Mouse (Mus musculus) liver, embryonic 14.5 days (tissue): ENCODE results near the gene BC035947.

Experiments used
- CTCF ChIP-seq: IDR thresholded peaks from 2 replicates; pipeline ENCODE4 v1.5.1; 2016; ENCODE audit warnings: antibody characterized with exemption, low read depth, control low read depth
- EP300 ChIP-seq: IDR thresholded peaks from 2 replicates; pipeline ENCODE4 v1.6.1; 2016; ENCODE audit warnings: antibody characterized with exemption, low read depth

DNA sequence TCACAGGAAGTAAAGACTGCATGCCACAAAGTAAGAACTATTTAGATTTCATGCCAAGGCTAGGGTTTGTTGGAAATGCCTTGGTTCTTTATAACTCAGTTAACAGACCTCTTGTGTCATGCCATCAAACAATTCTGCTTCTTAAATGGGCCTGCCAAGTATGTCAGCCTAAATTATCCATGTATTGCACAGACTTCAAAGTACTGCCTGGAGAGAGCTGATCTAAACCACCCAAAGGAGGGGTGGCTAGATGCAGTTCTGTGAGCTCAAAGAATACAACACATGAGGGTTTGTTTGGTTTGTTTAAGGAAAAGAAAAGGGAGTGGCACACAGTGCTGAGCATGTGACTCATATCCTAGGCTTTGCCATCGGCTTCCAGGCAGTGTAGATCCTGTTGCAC lies 63.9 kb downstream of the BC035947 start:
- TF ChIP-seq CTCF (no peak), EP300 (no peak)
